ENCODE assay signal across 8 mouse cellular contexts in the genomic region with DNA sequence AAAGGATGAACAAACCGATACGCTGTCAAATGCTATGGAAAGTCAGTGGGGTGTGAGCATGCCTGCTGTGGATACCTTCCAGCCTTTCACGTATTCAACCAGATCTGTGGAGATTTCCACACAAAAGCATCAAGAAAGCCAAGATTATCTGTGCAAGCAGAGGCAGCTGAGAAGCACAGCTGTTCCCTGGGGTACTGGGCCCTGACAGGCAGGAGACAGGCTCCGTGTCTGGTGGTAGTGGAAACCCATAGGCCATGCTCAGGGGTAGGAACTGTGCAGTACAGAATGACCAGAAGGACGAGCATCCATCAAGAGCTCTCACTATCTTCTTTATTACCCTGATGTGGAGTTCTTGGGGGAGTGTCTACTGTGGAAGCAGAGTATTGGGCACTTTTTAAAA.
"Had no signal": no experiment of that assay in that cellular context is flagged by ENCODE, and none has a peak within 500 bp of the region (broad histone marks: within the 10 kb centered on the region; RNA-seq: fewer than 3 reads in every experiment).

No protein-coding gene starts in this region.

- H3K9me3 ChIP-seq: limb, embryonic 12.5 days; liver, embryonic 13.5 days; stomach, embryonic 15.5 days had no signal

- H3K4me1 ChIP-seq: limb, embryonic 12.5 days had no signal

- H3K36me3 ChIP-seq: limb, embryonic 12.5 days; liver, embryonic 13.5 days; stomach, embryonic 15.5 days had no signal

- H3K9ac ChIP-seq: limb, embryonic 12.5 days; liver, embryonic 13.5 days; stomach, embryonic 15.5 days had no signal

- H3K27ac ChIP-seq: layer of hippocampus, adult 2 months; limb, embryonic 12.5 days; liver, embryonic 13.5 days; stomach, embryonic 15.5 days had no signal

- H3K4me3 ChIP-seq: layer of hippocampus, adult 2 months; limb, embryonic 12.5 days; liver, embryonic 13.5 days; stomach, embryonic 15.5 days had no signal

- DNase-seq: liver; liver, embryonic 13.5 days; right cerebral cortex, postnatal 14 days; thymus, adult 2 months; thymus, postnatal 25 days had no signal

- H3K27me3 ChIP-seq: limb, embryonic 12.5 days; liver, embryonic 13.5 days; stomach, embryonic 15.5 days had no signal

- H3K4me2 ChIP-seq: limb, embryonic 12.5 days; liver, embryonic 13.5 days; stomach, embryonic 15.5 days had no signal
